Mouse (Mus musculus): ENCODE measurements around the gene Nlgn3.

Nlgn3 gene

DNA sequence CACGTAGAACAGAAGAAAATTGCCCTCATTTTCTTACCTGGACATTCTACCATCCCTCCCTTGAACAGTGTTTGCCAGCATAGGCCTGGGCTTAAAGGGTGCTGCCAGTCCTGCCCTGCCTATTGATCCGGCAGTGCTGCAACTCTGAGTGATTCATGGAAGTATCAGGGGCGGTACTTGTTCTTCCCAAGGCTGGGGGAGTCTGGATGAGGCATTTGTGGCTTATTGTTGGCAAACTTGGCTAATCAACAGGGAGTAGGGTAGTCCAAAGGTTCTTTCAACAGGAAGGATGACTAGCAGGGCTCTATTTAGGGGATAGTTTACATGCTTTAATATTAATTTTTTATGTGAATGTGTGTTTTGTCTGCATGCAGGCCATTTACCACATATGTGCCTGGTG, 71.6 kb downstream of the Nlgn3 start:
- DNase-seq (ENCODE audit: extremely low read depth, insufficient read length, low spot score): no peak

DNA sequence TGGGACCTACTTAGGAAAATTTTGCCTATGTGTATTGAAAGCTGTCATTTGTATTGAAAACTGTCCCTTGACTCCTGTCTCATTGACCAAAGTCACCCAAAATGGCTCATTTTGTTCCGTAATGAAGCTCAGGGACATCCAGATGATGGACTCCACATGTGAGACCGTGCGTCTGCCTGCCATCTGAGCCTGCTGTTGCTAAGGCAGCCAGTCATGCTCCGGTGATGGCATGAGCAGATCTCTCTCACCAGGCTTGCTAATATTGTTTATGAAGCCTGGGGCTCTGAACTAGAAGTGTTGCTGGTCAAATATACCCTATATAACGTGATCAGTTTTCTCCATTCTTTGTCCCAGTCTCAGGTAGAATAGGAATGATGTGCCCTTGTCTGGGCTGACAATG, 74.0 kb downstream of the Nlgn3 start:
- no peak for DNase-seq (ENCODE audit: extremely low read depth, insufficient read length, low spot score)

Measured in 3134 (cell line).